Mouse (Mus musculus): Measurements from ENCODE around the gene Slc20a1. TPM values are rescaled to one million over a fixed set of nuclear protein-coding genes. Genes with fewer than 3 reads are reported as not detected.

Gene Slc20a1
- total RNA-seq, 1 experiment: 309 TPM

- H3K9ac ChIP-seq (ENCODE audit: insufficient read depth, low read depth, low read length, poor library complexity, severe bottlenecking): no peak overlapping the region
- in situ Hi-C loops (cut with MboI; ENCODE audit: low sequenced_read_pairs in 2 of 2, unreplicated experiment in 2 of 2): no loop called here
- no peak for TF ChIP-seq CHD2 (IDR thresholded peaks at IDR 0.05; ENCODE audit: low read depth, low read length)
- H3K4me3 ChIP-seq (ENCODE audit: insufficient read depth in 1 of 2, low read depth in 1 of 2, low read length in 2 of 2, poor library complexity in 1 of 2, severe bottlenecking in 1 of 2): no peak overlapping the region
- no peaks in the 10 kb centered on the region for H3K36me3 ChIP-seq (ENCODE audit: control insufficient read depth, insufficient read depth, low read length, poor library complexity, severe bottlenecking)
- H3K4me1 ChIP-seq (ENCODE audit: control insufficient read depth in 2 of 2, insufficient read depth in 2 of 2, low read length in 2 of 2, poor library complexity in 1 of 2): no peaks in the 10 kb centered on the region
- H3K9me3 ChIP-seq (ENCODE audit: control insufficient read depth, insufficient read depth, low read depth, low read length): no peaks in the 10 kb centered on the region
- H3K27ac ChIP-seq (ENCODE audit: insufficient read depth, low read depth, low read length, poor library complexity, severe bottlenecking): no peak overlapping the region
- DNase-seq (ENCODE audit: low read depth, low spot score): no peak
These were observed 45.8 kb upstream of the Slc20a1 start for GRCm38 (mm10) chr2:129152751-129153150.

- Histone ChIP-seq H3K36me3 (ENCODE audit: control insufficient read depth, insufficient read depth, low read length, poor library complexity, severe bottlenecking) (no peaks in the 10 kb centered on the region), H3K9ac (ENCODE audit: insufficient read depth, low read depth, low read length, poor library complexity, severe bottlenecking) (no peak overlapping the region), H3K9me3 (ENCODE audit: control insufficient read depth, insufficient read depth, low read depth, low read length) (no peaks in the 10 kb centered on the region), H3K4me3 (ENCODE audit: insufficient read depth in 1 of 2, low read depth in 1 of 2, low read length in 2 of 2, poor library complexity in 1 of 2, severe bottlenecking in 1 of 2) (no peak overlapping the region), H3K27ac (ENCODE audit: insufficient read depth, low read depth, low read length, poor library complexity, severe bottlenecking) (no peak overlapping the region), H3K4me1 (ENCODE audit: control insufficient read depth in 2 of 2, insufficient read depth in 2 of 2, low read length in 2 of 2, poor library complexity in 1 of 2) (peaks cover 4 to 5% of the 10 kb centered on the region in 2 experiments; a peak in 2 of 4 replicates)
- DNase-seq (ENCODE audit: low read depth, low spot score): no peak
- in situ Hi-C loops (cut with MboI; ENCODE audit: low sequenced_read_pairs in 2 of 2, unreplicated experiment in 2 of 2): no loop called here
- no peak for TF ChIP-seq CHD2 (IDR thresholded peaks at IDR 0.05; ENCODE audit: low read depth, low read length)
- TF ChIP-seq ZNF384 (IDR thresholded peaks at IDR 0.05; ENCODE audit: low read depth, low read length): no peak
- TF ChIP-seq HCFC1 (IDR thresholded peaks at IDR 0.05; ENCODE audit: borderline replicate concordance, insufficient read depth, low read length): no peak
These were observed 33.7 kb upstream of the Slc20a1 start for GRCm38 (mm10) chr2:129164815-129165214.

- in situ Hi-C loops (cut with MboI; ENCODE audit: low sequenced_read_pairs in 2 of 2, unreplicated experiment in 2 of 2): no loop called here
- Histone ChIP-seq H3K36me3 (ENCODE audit: control insufficient read depth, insufficient read depth, low read length, poor library complexity, severe bottlenecking) (no peaks in the 10 kb centered on the region), H3K9me3 (ENCODE audit: control insufficient read depth, insufficient read depth, low read depth, low read length) (no peaks in the 10 kb centered on the region), H3K27ac (ENCODE audit: insufficient read depth, low read depth, low read length, poor library complexity, severe bottlenecking) (peak overlapping the region; percentile 18; the same call in 1 of the 2 replicates), H3K9ac (ENCODE audit: insufficient read depth, low read depth, low read length, poor library complexity, severe bottlenecking) (no peak overlapping the region), H3K4me3 (ENCODE audit: insufficient read depth in 1 of 2, low read depth in 1 of 2, low read length in 2 of 2, poor library complexity in 1 of 2, severe bottlenecking in 1 of 2) (no peak overlapping the region), H3K4me1 (ENCODE audit: control insufficient read depth in 2 of 2, insufficient read depth in 2 of 2, low read length in 2 of 2, poor library complexity in 1 of 2) (peaks cover 4 to 5% of the 10 kb centered on the region in 2 experiments; a peak in 2 of 4 replicates)
- TF ChIP-seq MAFK (IDR thresholded peaks at IDR 0.05; ENCODE audit: insufficient read depth, low read depth, low read length) (0 out of 2 replicates have a peak, but pooled peaks have one; percentile 5), CHD2 (IDR thresholded peaks at IDR 0.05; ENCODE audit: low read depth, low read length) (no peak), ZC3H11A (IDR thresholded peaks at IDR 0.05; ENCODE audit: borderline replicate concordance, low read depth, low read length) (no peak)
- DNase-seq (ENCODE audit: low read depth, low spot score): no peak
These were observed 31.8 kb upstream of the Slc20a1 start for GRCm38 (mm10) chr2:129166466-129167463.

GRCm38 (mm10) chr2:129173386-129173785, 25.2 kb upstream of the Slc20a1 start:
- no peaks in the 10 kb centered on the region for H3K9me3 ChIP-seq (ENCODE audit: control insufficient read depth, insufficient read depth, low read depth, low read length)
- H3K9ac ChIP-seq (ENCODE audit: insufficient read depth, low read depth, low read length, poor library complexity, severe bottlenecking): no peak overlapping the region
- no peak overlapping the region for H3K4me3 ChIP-seq (ENCODE audit: insufficient read depth in 1 of 2, low read depth in 1 of 2, low read length in 2 of 2, poor library complexity in 1 of 2, severe bottlenecking in 1 of 2)

More at GRCm38 (mm10) chr2:129173386-129173785, 25.2 kb upstream of the Slc20a1 start:
- in situ Hi-C loops (cut with MboI; ENCODE audit: low sequenced_read_pairs in 2 of 2, unreplicated experiment in 2 of 2): loop anchor here in 1 of 2 experiments (10.0 kb wide), 1 partner anchor 81 kb away; no protein-coding TSS in a partner anchor
- no peak for TF ChIP-seq ZC3H11A (IDR thresholded peaks at IDR 0.05; ENCODE audit: borderline replicate concordance, low read depth, low read length)
- TF ChIP-seq ZNF384 (IDR thresholded peaks at IDR 0.05; ENCODE audit: low read depth, low read length): no peak
- no peak for TF ChIP-seq HCFC1 (IDR thresholded peaks at IDR 0.05; ENCODE audit: borderline replicate concordance, insufficient read depth, low read length)
- no peak for TF ChIP-seq CHD2 (IDR thresholded peaks at IDR 0.05; ENCODE audit: low read depth, low read length)
- no peak for TF ChIP-seq MAFK (IDR thresholded peaks at IDR 0.05; ENCODE audit: insufficient read depth, low read depth, low read length)
- Histone ChIP-seq H3K4me1 (ENCODE audit: control insufficient read depth in 2 of 2, insufficient read depth in 2 of 2, low read length in 2 of 2, poor library complexity in 1 of 2) (peaks cover 6 to 11% of the 10 kb centered on the region in 2 experiments; a peak in 1 of 4 replicates), H3K27ac (ENCODE audit: insufficient read depth, low read depth, low read length, poor library complexity, severe bottlenecking) (no peak overlapping the region), H3K36me3 (ENCODE audit: control insufficient read depth, insufficient read depth, low read length, poor library complexity, severe bottlenecking) (no peaks in the 10 kb centered on the region)
- DNase-seq (ENCODE audit: low read depth, low spot score): no peak

All from ES-E14 (cell line).